Mouse (Mus musculus) cortical plate, adult 2 months (tissue): ENCODE data around the gene Fam227b.

Source experiments
- CTCF ChIP-seq: fragments of 200-500 bp; IDR thresholded peaks from 2 replicates; pipeline ENCODE4 v1.5.1; 2011; ENCODE audit warnings: mild to moderate bottlenecking, control low read depth, low read length; ENCODE audit not compliant: insufficient read depth; ENCODE audit errors: extremely low read depth
- POLR2A ChIP-seq: fragments of 200-500 bp; IDR thresholded peaks from 2 replicates; pipeline ENCODE4 v1.6.1; 2011; ENCODE audit warnings: mild to moderate bottlenecking, low read length, control low read depth; ENCODE audit not compliant: insufficient read depth; ENCODE audit errors: extremely low read depth

GRCm38 (mm10) chr2:126052749-126053557 lies 98.9 kb downstream of the Fam227b start:
- TF ChIP-seq CTCF (no peak), POLR2A (no peak)
